Mouse (Mus musculus) bone marrow, adult 2 months (tissue): ENCODE measurements around the gene Fgf18. TPM values are rescaled to one million over a fixed set of nuclear protein-coding genes. Genes with fewer than 3 reads are reported as not detected.
A peak's percentile ranks its signal among the peaks of the same experiment; 100 is the strongest.

Experiments
- H3K27ac ChIP-seq: fragments of 200-500 bp; 2 replicates; pipeline ENCODE4 v1.5.1; 2012; ENCODE audit warnings: low read depth, mild to moderate bottlenecking, control low read depth, inconsistent platforms, low read length; ENCODE audit not compliant: control insufficient read depth, poor library complexity, insufficient read depth
- H3K4me1 ChIP-seq: fragments of 200-500 bp; 2 replicates; pipeline ENCODE4 v1.6.1; 2011; ENCODE audit warnings: low read length; ENCODE audit not compliant: control insufficient read depth, insufficient read depth
- H3K4me3 ChIP-seq: fragments of 200-500 bp; replicated peaks from 2 replicates; pipeline ENCODE3; 2011; ENCODE audit warnings: mild to moderate bottlenecking, low read depth, low read length, control low read depth; ENCODE audit not compliant: control insufficient read depth
- CTCF ChIP-seq: fragments of 200-500 bp; IDR thresholded peaks from 2 replicates; pipeline ENCODE4 v1.5.1; 2011; ENCODE audit warnings: low read length, control low read depth; ENCODE audit not compliant: control insufficient read depth, insufficient read depth
- POLR2A ChIP-seq: fragments of 200-500 bp; IDR thresholded peaks from 2 replicates; pipeline ENCODE4 v1.6.1; 2011; ENCODE audit warnings: low read depth, mild to moderate bottlenecking, control low read depth, low read length, borderline replicate concordance; ENCODE audit not compliant: control insufficient read depth
- WGBS: fragments of 180-500 bp; shearing (Covaris S2); methylation state at CpG from one replicate; pipeline ENCODE4 v1.1.7; 2018; 5-methylcytosine and 5-hydroxymethylcytosine counted together
- polyA plus RNA-seq: library from polyadenylated mRNA; stranded (reverse); fragments of >200 nt; gene quantifications from 2 replicates; pipeline ENCODE4 v1.2.4, GENCODE M21; 2011; ENCODE audit warnings: low replicate concordance; ENCODE audit not compliant: missing spikeins, insufficient read depth, insufficient read length

The Fgf18 gene
- polyA plus RNA-seq, 1 experiment: not detected

- H3K4me3 ChIP-seq: no peak overlapping the region
- 77% methylated on average over 3 of the region's 3 CpGs for WGBS
- no peak overlapping the region for H3K27ac ChIP-seq
- TF ChIP-seq POLR2A: no peak
- no peak for TF ChIP-seq CTCF
- H3K4me1 ChIP-seq: no peaks in the 10 kb centered on the region
These were observed 7.3 kb upstream of the Fgf18 start for GRCm38 (mm10) chr11:33154459-33154858.

GRCm38 (mm10) chr11:33152997-33153396 lies 5.8 kb upstream of the Fgf18 start:
- no peak for TF ChIP-seq POLR2A
- TF ChIP-seq CTCF: no peak
- WGBS: 78% methylated on average over 1 of the region's 1 CpGs
- Histone ChIP-seq H3K4me1 (no peaks in the 10 kb centered on the region), H3K27ac (no peak overlapping the region), H3K4me3 (no peak overlapping the region)

GRCm38 (mm10) chr11:33151780-33152145 lies 4.6 kb upstream of the Fgf18 start:
- H3K4me3 ChIP-seq: no peak overlapping the region
- 79% methylated on average over 4 of the region's 4 CpGs for WGBS
- no peak overlapping the region for H3K27ac ChIP-seq
- H3K4me1 ChIP-seq: no peaks in the 10 kb centered on the region
- no peak for TF ChIP-seq CTCF
- TF ChIP-seq POLR2A: no peak

GRCm38 (mm10) chr11:33151128-33151779 lies 4.1 kb upstream of the Fgf18 start:
- TF ChIP-seq CTCF (no peak), POLR2A (no peak)
- WGBS: 71% methylated on average over 3 of the region's 3 CpGs

DNA sequence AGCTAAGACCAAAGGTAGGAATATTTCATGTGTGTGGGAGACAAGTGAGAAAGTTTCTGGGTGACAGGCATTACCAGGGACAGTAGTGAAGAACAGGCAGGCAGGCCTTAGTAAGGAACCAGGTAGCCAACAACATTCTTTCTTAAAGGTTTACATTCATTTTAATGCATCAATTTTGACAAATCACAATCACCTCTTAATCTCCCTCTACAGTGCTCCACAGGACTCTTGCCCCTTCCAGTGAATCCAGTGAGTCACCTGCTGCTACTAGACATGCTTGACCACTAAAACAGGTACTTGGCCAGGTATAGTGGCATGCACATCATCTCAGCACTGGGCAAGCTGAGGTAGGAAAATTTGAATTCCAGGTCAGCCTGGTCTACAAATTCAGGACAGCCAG lies 3.2 kb upstream of the Fgf18 start:
- Histone ChIP-seq H3K4me3 (no peak overlapping the region), H3K4me1 (no peaks in the 10 kb centered on the region), H3K27ac (no peak overlapping the region)
- TF ChIP-seq CTCF (no peak), POLR2A (no peak)

More at GRCm38 (mm10) chr11:33151128-33151779, 4.1 kb upstream of the Fgf18 start:
- Histone ChIP-seq H3K27ac (no peak overlapping the region), H3K4me1 (no peaks in the 10 kb centered on the region), H3K4me3 (no peak overlapping the region)

DNA sequence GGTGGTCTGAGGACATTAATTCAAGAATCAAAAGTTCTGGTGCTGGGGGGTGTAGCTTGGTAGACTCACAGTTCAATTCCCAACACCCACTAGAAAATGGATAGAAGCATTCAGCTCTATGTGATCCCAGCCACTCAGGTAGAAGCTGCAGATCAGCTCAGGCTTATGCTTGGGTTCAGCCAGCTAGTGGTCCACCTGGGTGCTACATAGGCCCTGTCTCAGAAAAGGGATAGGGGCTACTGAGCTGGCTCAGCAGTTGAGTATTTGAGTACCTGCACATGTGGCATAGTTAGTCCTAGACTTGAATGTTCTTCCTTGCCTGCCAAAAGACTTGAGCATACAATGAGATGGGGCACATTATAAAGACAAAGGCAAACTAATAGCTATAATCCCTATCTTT lies 2.3 kb upstream of the Fgf18 start:
- TF ChIP-seq CTCF (no peak), POLR2A (no peak)
- Histone ChIP-seq H3K4me1 (no peaks in the 10 kb centered on the region), H3K4me3 (no peak overlapping the region), H3K27ac (no peak overlapping the region)

GRCm38 (mm10) chr11:33149088-33149436 lies 1.9 kb upstream of the Fgf18 start:
- H3K4me1 ChIP-seq: no peaks in the 10 kb centered on the region
- no peak overlapping the region for H3K27ac ChIP-seq
- no peak overlapping the region for H3K4me3 ChIP-seq
- WGBS: 19% methylated on average over 3 of the region's 3 CpGs
- TF ChIP-seq CTCF: no peak
- no peak for TF ChIP-seq POLR2A

DNA sequence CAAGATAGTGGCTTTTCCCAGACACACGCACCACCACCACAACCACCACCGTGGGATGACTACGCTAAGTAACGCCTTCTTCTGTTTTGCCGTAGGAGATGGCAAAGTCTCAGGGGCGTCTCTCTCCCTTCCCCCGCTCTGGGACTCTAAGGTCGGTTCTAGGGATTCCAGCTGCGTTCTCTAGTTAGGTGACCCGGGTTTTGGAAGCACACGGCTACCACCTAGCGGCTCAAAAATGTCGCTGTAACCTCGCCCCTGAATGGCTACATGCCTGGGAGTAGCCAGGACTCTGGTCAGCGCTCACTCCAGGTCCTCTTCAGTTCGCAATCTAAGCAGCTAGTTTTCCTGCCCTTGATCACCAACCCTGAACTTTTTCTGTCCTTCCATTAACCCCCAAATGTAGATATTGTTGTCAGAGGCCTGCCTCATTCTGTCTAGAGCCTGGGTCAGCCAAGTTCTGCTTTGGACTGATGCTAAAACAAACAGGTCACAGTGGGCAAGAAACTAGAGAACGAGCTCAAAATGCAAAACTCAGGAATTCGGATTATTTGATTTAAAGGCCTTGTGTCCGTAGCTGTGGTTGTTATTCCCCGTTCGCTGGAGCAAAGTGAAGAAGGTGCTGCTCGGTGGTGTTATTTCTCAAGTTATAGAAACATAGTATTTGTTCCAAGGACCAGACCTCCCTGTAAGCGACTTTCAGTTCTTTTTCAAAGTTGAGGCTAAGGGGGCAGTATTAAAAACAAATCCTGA lies 1.3 kb upstream of the Fgf18 start:
- Histone ChIP-seq H3K4me3 (no peak overlapping the region), H3K4me1 (no peaks in the 10 kb centered on the region), H3K27ac (no peak overlapping the region)
- WGBS: 17% methylated on average over 23 of the region's 23 CpGs
- TF ChIP-seq POLR2A (no peak), CTCF (peak; percentile 68)
